Mouse (Mus musculus): ENCODE data around the gene Olfr1030. TPM values are rescaled to one million over a fixed set of nuclear protein-coding genes. Genes with fewer than 3 reads are reported as not detected.
A peak's percentile ranks its signal among the peaks of the same experiment; 100 is the strongest.
"Not testable (repeated sequence)": the region's sequence is repeated elsewhere in the genome, so short reads cannot be mapped to it uniquely, and the experiment has no call there.

The Olfr1030 gene
- not detected in 2 replicates for polyA plus RNA-seq (2016; fragmentation: Nextera tagmentation; extraction: Ambion mirVana)

GRCm38 (mm10) chr2:85978976-85979375 is at the start of gene Olfr1030:
Gene Olfr1030, plus strand, starts transcription at chr2:85979276.
- Histone ChIP-seq H3K27ac (no peak within 1 kb of the TSS), H3K9me3 (replicated peaks) (no peaks in the 10 kb centered on the region), H3K4me1 (no peaks in the 10 kb centered on the region), H3K27me3 (ENCODE audit: low read depth, poor library complexity, severe bottlenecking) (no peaks in the 10 kb centered on the region), H3K4me3 (no peak within 1 kb of the TSS), H3K36me3 (no peaks in the 10 kb centered on the region)
- 91% methylated on average over 1 of the region's 1 CpGs for WGBS
- no peak for DNase-seq (ENCODE audit: low spot score)

GRCm38 (mm10) chr2:85950137-85950536 is 28.9 kb upstream of the Olfr1030 start, which contains the start of gene Olfr1028:
Gene Olfr1028, plus strand, starts transcription at chr2:85950437.
- no peak for DNase-seq (ENCODE audit: low spot score)
- 89% methylated on average over 1 of the region's 1 CpGs for WGBS
- Histone ChIP-seq H3K36me3 (no peaks in the 10 kb centered on the region), H3K4me3 (no peak within 1 kb of the TSS), H3K4me1 (no peaks in the 10 kb centered on the region), H3K9me3 (replicated peaks) (no peaks in the 10 kb centered on the region), H3K27ac (no peak within 1 kb of the TSS), H3K27me3 (ENCODE audit: low read depth, poor library complexity, severe bottlenecking) (no peaks in the 10 kb centered on the region)

GRCm38 (mm10) chr2:85973595-85973994 is 5.5 kb upstream of the Olfr1030 start, which contains the start of gene Olfr1029:
Gene Olfr1029, plus strand, starts transcription at chr2:85973895.
- H3K9me3 ChIP-seq (replicated peaks) = no peaks in the 10 kb centered on the region
- WGBS = 91% methylated on average over 2 of the region's 2 CpGs
- H3K27me3 ChIP-seq (ENCODE audit: low read depth, poor library complexity, severe bottlenecking) = no peaks in the 10 kb centered on the region
- no peak within 1 kb of the TSS for H3K4me3 ChIP-seq
- no peak for DNase-seq (ENCODE audit: low spot score)
- H3K36me3 ChIP-seq = no peaks in the 10 kb centered on the region
- no peak within 1 kb of the TSS for H3K27ac ChIP-seq
- H3K4me1 ChIP-seq = no peaks in the 10 kb centered on the region

GRCm38 (mm10) chr2:85990004-85990403 is 10.9 kb downstream of the Olfr1030 start, which contains the start of gene Olfr1031:
Gene Olfr1031, plus strand, starts transcription at chr2:85990304.
- H3K27me3 ChIP-seq (ENCODE audit: low read depth, poor library complexity, severe bottlenecking) = no peaks in the 10 kb centered on the region
- no peaks in the 10 kb centered on the region for H3K9me3 ChIP-seq (replicated peaks)

GRCm38 (mm10) chr2:86005240-86005639 is 26.2 kb downstream of the Olfr1030 start, which contains the start of gene Olfr1032:
Gene Olfr1032, plus strand, starts transcription at chr2:86005540.
- H3K27ac ChIP-seq = no peak within 1 kb of the TSS
- no peaks in the 10 kb centered on the region for H3K4me1 ChIP-seq
- no peak within 1 kb of the TSS for H3K4me3 ChIP-seq
- 89% methylated on average over 7 of the region's 7 CpGs for WGBS
- no peaks in the 10 kb centered on the region for H3K27me3 ChIP-seq (ENCODE audit: low read depth, poor library complexity, severe bottlenecking)
- H3K9me3 ChIP-seq (replicated peaks) = no peaks in the 10 kb centered on the region
- no peaks in the 10 kb centered on the region for H3K36me3 ChIP-seq
- DNase-seq (ENCODE audit: low spot score) = no peak

More at GRCm38 (mm10) chr2:85990004-85990403, 10.9 kb downstream of the Olfr1030 start, which contains the start of gene Olfr1031:
- DNase-seq (ENCODE audit: low spot score) = no peak
- Histone ChIP-seq H3K4me3 (no peak within 1 kb of the TSS), H3K27ac (no peak within 1 kb of the TSS), H3K4me1 (no peaks in the 10 kb centered on the region), H3K36me3 (no peaks in the 10 kb centered on the region)
- WGBS = 74% methylated on average over 3 of the region's 3 CpGs

GRCm38 (mm10) chr2:86020406-86020805 is 41.3 kb downstream of the Olfr1030 start, which contains the start of gene Olfr1033:
Gene Olfr1033, plus strand, starts transcription at chr2:86020633.
- not testable (repeated sequence) for H3K36me3 ChIP-seq; H3K9me3 ChIP-seq (replicated peaks); H3K27me3 ChIP-seq (ENCODE audit: low read depth, poor library complexity, severe bottlenecking); H3K27ac ChIP-seq; H3K4me1 ChIP-seq
- WGBS = 6% methylated on average over 11 of the region's 11 CpGs
- H3K4me3 ChIP-seq = peak within 1 kb of the TSS; percentile 40
- peak; percentile 34 for DNase-seq (ENCODE audit: low spot score)

- H3K36me3 ChIP-seq; H3K27me3 ChIP-seq (ENCODE audit: low read depth, poor library complexity, severe bottlenecking); H3K9me3 ChIP-seq (replicated peaks); H3K27ac ChIP-seq; H3K4me1 ChIP-seq; DNase-seq (ENCODE audit: low spot score); H3K4me3 ChIP-seq: not testable (repeated sequence)
- 98% methylated on average over 5 of the region's 9 CpGs for WGBS
Measured at GRCm38 (mm10) chr2:86021518-86021917, 42.4 kb downstream of the Olfr1030 start.

Other genes with a start within 250 kb of the Olfr1030 start
- gene Olfr1012, start 216.5 kb upstream of the Olfr1030 start, polyA plus RNA-seq (2016; fragmentation: Nextera tagmentation; extraction: Ambion mirVana) = not detected in 2 replicates
- gene Olfr1013, start 212.2 kb upstream of the Olfr1030 start, polyA plus RNA-seq (2016; fragmentation: Nextera tagmentation; extraction: Ambion mirVana) = not detected in 2 replicates
- not detected in 2 replicates for gene Olfr1014, start 206.6 kb upstream of the Olfr1030 start, polyA plus RNA-seq (2016; fragmentation: Nextera tagmentation; extraction: Ambion mirVana)
- not detected in 2 replicates for gene Olfr1015, start 197.3 kb upstream of the Olfr1030 start, polyA plus RNA-seq (2016; fragmentation: Nextera tagmentation; extraction: Ambion mirVana)
- not detected in 2 replicates for gene Olfr1016, start 176.7 kb upstream of the Olfr1030 start, polyA plus RNA-seq (2016; fragmentation: Nextera tagmentation; extraction: Ambion mirVana)
- gene Olfr1018, start 160.8 kb upstream of the Olfr1030 start, polyA plus RNA-seq (2016; fragmentation: Nextera tagmentation; extraction: Ambion mirVana) = not detected in 2 replicates
- gene Olfr1019, start 133.8 kb upstream of the Olfr1030 start, polyA plus RNA-seq (2016; fragmentation: Nextera tagmentation; extraction: Ambion mirVana) = not detected in 2 replicates
- not detected in 2 replicates for gene Olfr1020, start 132.2 kb upstream of the Olfr1030 start, polyA plus RNA-seq (2016; fragmentation: Nextera tagmentation; extraction: Ambion mirVana)
- not detected in 2 replicates for gene Olfr1022, start 110.7 kb upstream of the Olfr1030 start, polyA plus RNA-seq (2016; fragmentation: Nextera tagmentation; extraction: Ambion mirVana)
- gene Olfr1023, start 93.6 kb upstream of the Olfr1030 start, polyA plus RNA-seq (2016; fragmentation: Nextera tagmentation; extraction: Ambion mirVana) = not detected in 2 replicates
- not detected in 2 replicates for gene Olfr1024, start 74.2 kb upstream of the Olfr1030 start, polyA plus RNA-seq (2016; fragmentation: Nextera tagmentation; extraction: Ambion mirVana)
- gene Olfr1025-ps1, start 64.1 kb upstream of the Olfr1030 start, polyA plus RNA-seq (2016; fragmentation: Nextera tagmentation; extraction: Ambion mirVana) = not detected in 2 replicates
- not detected in 2 replicates for gene Olfr1026, start 57.7 kb upstream of the Olfr1030 start, polyA plus RNA-seq (2016; fragmentation: Nextera tagmentation; extraction: Ambion mirVana)
- not detected in 2 replicates for gene Olfr1028, start 28.8 kb upstream of the Olfr1030 start, polyA plus RNA-seq (2016; fragmentation: Nextera tagmentation; extraction: Ambion mirVana)
- gene Olfr1029, start 5.4 kb upstream of the Olfr1030 start, polyA plus RNA-seq (2016; fragmentation: Nextera tagmentation; extraction: Ambion mirVana) = not detected in 2 replicates
- not detected in 2 replicates for gene Olfr1031, start 11.0 kb downstream of the Olfr1030 start, polyA plus RNA-seq (2016; fragmentation: Nextera tagmentation; extraction: Ambion mirVana)
- gene Olfr1032, start 26.3 kb downstream of the Olfr1030 start, polyA plus RNA-seq (2016; fragmentation: Nextera tagmentation; extraction: Ambion mirVana) = not detected in 2 replicates
- not detected in 2 replicates for gene Olfr1033, start 41.4 kb downstream of the Olfr1030 start, polyA plus RNA-seq (2016; fragmentation: Nextera tagmentation; extraction: Ambion mirVana)
- gene Olfr1034, start 66.6 kb downstream of the Olfr1030 start, polyA plus RNA-seq (2016; fragmentation: Nextera tagmentation; extraction: Ambion mirVana) = not detected in 2 replicates
- not detected in 2 replicates for gene Olfr1036, start 94.7 kb downstream of the Olfr1030 start, polyA plus RNA-seq (2016; fragmentation: Nextera tagmentation; extraction: Ambion mirVana)
- not detected in 2 replicates for gene Olfr1037, start 108.1 kb downstream of the Olfr1030 start, polyA plus RNA-seq (2016; fragmentation: Nextera tagmentation; extraction: Ambion mirVana)
- not detected in 2 replicates for gene Olfr1039, start 156.7 kb downstream of the Olfr1030 start, polyA plus RNA-seq (2016; fragmentation: Nextera tagmentation; extraction: Ambion mirVana)
- gene Olfr1040, start 167.5 kb downstream of the Olfr1030 start, polyA plus RNA-seq (2016; fragmentation: Nextera tagmentation; extraction: Ambion mirVana) = not detected in 2 replicates
- not detected in 2 replicates for gene Olfr1042, start 182.6 kb downstream of the Olfr1030 start, polyA plus RNA-seq (2016; fragmentation: Nextera tagmentation; extraction: Ambion mirVana)
- not detected in 2 replicates for gene Olfr1043, start 188.2 kb downstream of the Olfr1030 start, polyA plus RNA-seq (2016; fragmentation: Nextera tagmentation; extraction: Ambion mirVana)
- gene Olfr1044, start 198.5 kb downstream of the Olfr1030 start, polyA plus RNA-seq (2016; fragmentation: Nextera tagmentation; extraction: Ambion mirVana) = not detected in 2 replicates
- gene Olfr52, start 206.4 kb downstream of the Olfr1030 start, polyA plus RNA-seq (2016; fragmentation: Nextera tagmentation; extraction: Ambion mirVana) = not detected in 2 replicates
- gene Olfr1045, start 223.7 kb downstream of the Olfr1030 start, polyA plus RNA-seq (2016; fragmentation: Nextera tagmentation; extraction: Ambion mirVana) = not detected in 2 replicates
- not detected in 2 replicates for gene Olfr1046, start 240.0 kb downstream of the Olfr1030 start, polyA plus RNA-seq (2016; fragmentation: Nextera tagmentation; extraction: Ambion mirVana)